Mouse (Mus musculus) myocyte (in vitro differentiated cells): ENCODE measurements at regions not wholly inside any gene's neighbourhood (a gene's known extent, or its start where the extent isn't known, plus 50 kb on each side); places are given as distances from the start of the nearest gene placed in this dataset.

Experiments used
- E2F4 ChIP-seq: IDR thresholded peaks from one replicate; pipeline ENCODE4 v1.6.1; 2011; ENCODE audit warnings: mild to moderate bottlenecking, control low read depth, moderate library complexity; ENCODE audit not compliant: insufficient read depth
- MYOG ChIP-seq, 3 experiments: IDR thresholded peaks; one replicate each; pipeline ENCODE4 v1.6.1; 2011; ENCODE audit warnings: control low read depth in 2 of 3, low read depth in 2 of 3, mild to moderate bottlenecking in 2 of 3; ENCODE audit not compliant: insufficient read length in 2 of 3, control insufficient read depth in 1 of 3, insufficient read depth in 1 of 3
- POLR2A ChIP-seq: IDR thresholded peaks from one replicate; pipeline ENCODE4 v1.6.1; 2011; ENCODE audit warnings: low read depth, mild to moderate bottlenecking, control low read depth, moderate library complexity; ENCODE audit not compliant: insufficient read length
- POLR2AphosphoS2 ChIP-seq: IDR thresholded peaks from one replicate; pipeline ENCODE4 v1.6.1; 2011; ENCODE audit warnings: low read depth, control low read depth; ENCODE audit not compliant: insufficient read length
- TCF12 ChIP-seq: IDR thresholded peaks from one replicate; pipeline ENCODE4 v1.6.1; 2011; ENCODE audit warnings: mild to moderate bottlenecking, control low read depth; ENCODE audit not compliant: poor library complexity, insufficient read depth, severe bottlenecking
- USF1 ChIP-seq: IDR thresholded peaks from one replicate; pipeline ENCODE4 v1.6.1; 2011; ENCODE audit warnings: low read depth, mild to moderate bottlenecking, control low read depth, moderate library complexity

DNA sequence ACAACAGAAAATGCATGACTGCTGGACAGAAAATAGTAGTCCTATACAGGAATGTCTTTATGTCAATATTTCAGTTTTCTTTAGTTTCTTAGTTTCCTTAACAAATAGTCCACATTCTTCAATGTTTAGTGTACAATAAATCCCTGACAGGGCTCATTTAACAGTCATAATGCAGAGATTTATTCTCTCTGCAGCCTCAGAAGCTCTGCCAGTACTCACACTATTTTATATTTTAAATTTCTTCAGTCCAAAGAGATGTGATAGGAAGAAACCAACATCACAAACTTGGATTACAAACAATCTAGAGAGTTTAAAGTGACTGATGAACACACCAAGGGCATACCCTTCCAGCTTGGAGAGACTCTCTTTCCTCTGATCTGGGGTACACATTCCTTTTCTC lies 583.9 kb downstream of the Flrt2 start:
- no peak for TF ChIP-seq USF1
- no peak for TF ChIP-seq POLR2A
- no peak for TF ChIP-seq E2F4
- no peak for TF ChIP-seq MYOG (IDR thresholded peaks at IDR 0.05; ENCODE audit: control insufficient read depth in 1 of 3, insufficient read depth in 1 of 3, insufficient read length in 2 of 3, low read depth in 2 of 3)
- no peak for TF ChIP-seq POLR2AphosphoS2
- no peak for TF ChIP-seq TCF12
